Mouse (Mus musculus) embryonic facial prominence, embryonic 10.5 days (tissue): ENCODE measurements around the gene Iqgap1. TPM values are rescaled to one million over a fixed set of nuclear protein-coding genes. Genes with fewer than 3 reads are reported as not detected.

Source experiments
- DNase-seq: peaks from one replicate; pipeline ENCODE4 v3.0.0-alpha.2; 2017; ENCODE audit warnings: low spot score
- H3K27ac ChIP-seq: fragments of 300-500 bp; sonication (generic); replicated peaks from 2 replicates; pipeline ENCODE4 v1.5.1; 2016; ENCODE audit warnings: mild to moderate bottlenecking
- H3K27me3 ChIP-seq: fragments of 300-500 bp; sonication (generic); replicated peaks from 2 replicates; pipeline ENCODE4 v1.6.1; 2016; ENCODE audit warnings: low read depth, mild to moderate bottlenecking; ENCODE audit not compliant: poor library complexity, severe bottlenecking
- H3K36me3 ChIP-seq: fragments of 300-500 bp; sonication (generic); replicated peaks from 2 replicates; pipeline ENCODE4 v1.6.1; 2016; ENCODE audit warnings: mild to moderate bottlenecking, moderate library complexity
- H3K4me1 ChIP-seq: fragments of 300-500 bp; sonication (generic); 2 replicates; pipeline ENCODE4 v1.6.1; 2016
- H3K4me3 ChIP-seq: fragments of 300-500 bp; sonication (generic); 2 replicates; pipeline ENCODE4 v1.5.1; 2016; ENCODE audit warnings: mild to moderate bottlenecking, moderate library complexity
- H3K9me3 ChIP-seq: fragments of 300-500 bp; sonication (generic); 2 replicates; pipeline ENCODE4 v1.6.1; 2016; ENCODE audit warnings: mild to moderate bottlenecking
- WGBS: fragments of 180-500 bp; shearing (Covaris S2); methylation state at CpG from one replicate; pipeline ENCODE4 v1.1.7; 2016; 5-methylcytosine and 5-hydroxymethylcytosine counted together
- polyA plus RNA-seq: library from polyadenylated mRNA; unstranded; fragments of >200 nt; fragmentation: Nextera tagmentation; extraction: Ambion mirVana; gene quantifications from 2 replicates; pipeline ENCODE4 v1.2.1, GENCODE M21; 2016

The Iqgap1 gene
- polyA plus RNA-seq, 1 experiment from 2014 or later, result 29.3 TPM

DNA sequence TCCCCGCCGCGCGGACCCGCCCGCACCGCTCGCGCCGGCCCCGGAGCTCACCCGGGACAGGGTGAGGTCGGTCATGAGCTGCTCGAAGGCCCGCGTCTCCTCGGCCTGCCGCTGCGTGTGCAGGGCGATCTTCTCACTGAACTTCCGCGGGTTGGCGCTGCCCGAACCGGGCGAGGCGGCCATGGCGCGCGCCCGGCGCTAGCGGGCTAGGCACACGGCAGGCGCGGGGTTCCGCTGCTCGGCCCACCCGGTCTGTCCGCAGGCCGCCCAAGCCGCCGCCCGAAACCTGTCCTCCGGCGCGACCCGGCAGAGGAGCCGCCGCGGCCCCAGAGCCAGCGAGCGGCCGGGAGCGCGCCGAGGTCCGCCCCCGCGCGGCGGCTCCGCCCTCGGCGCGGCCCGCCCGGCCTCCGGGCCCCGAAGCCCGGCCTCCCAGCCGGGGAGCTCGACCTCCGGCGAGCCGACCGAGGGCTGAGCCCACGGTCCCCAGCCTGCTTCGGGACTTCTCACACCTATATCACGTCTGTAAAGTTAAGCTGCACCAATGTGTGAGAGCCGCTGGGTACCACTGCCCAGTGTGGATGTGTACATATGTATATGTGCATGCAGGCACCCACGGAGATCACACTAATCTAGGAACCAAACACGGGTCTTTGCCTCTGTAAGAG is 137.1 kb downstream of the Iqgap1 start, which contains the start of gene Crtc3:
Gene Crtc3, minus strand, starts transcription at position 322 of the 665 bp plus-strand sequence.
- WGBS, result under 1% methylated on average over 83 of the region's 83 CpGs
- no peak for DNase-seq
- peak within 1 kb of the TSS; percentile 84 for H3K4me3 ChIP-seq

DNA sequence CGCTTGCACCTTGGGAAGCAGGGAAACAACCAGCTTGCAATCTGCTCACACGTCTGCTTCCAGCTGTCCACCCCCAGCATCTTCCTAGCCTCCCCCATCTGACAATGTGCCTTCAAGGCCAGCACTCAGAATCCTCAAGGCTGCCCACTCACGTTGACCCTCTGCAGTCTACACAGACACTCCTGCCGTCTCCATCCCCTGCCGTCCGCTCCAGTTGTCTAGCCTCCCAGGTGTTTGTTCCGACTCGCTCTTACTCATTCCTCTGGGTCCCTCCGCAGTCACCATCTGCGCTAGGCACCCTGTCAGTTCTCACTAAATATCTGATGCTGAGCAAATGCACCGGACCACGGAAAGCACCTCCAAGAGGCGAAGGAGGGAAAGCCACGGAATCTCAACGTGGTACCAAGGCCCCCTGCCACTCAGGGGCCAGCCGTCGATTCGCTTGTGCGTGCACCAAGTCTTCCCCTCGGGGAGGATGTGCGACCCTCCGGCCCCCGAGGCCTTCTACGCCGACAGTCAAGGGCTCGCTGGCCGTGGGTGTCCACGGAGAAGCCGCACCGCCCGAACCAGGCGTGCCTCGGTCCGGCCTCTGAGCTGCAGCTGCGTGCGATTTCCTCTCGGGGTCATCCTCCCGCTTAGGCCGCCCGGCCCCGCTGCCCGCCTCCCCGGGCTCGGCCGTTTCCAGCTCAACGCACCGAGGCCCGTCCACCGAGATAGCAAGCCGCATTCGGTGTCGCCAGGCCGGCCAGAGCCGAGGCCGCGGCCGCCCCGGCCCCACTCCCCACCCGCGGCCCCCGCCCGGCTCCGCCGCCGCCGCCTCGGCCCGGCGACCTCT is 137.8 kb downstream of the Iqgap1 start:
- 1% methylated on average over 69 of the region's 69 CpGs for WGBS

More for the DNA sequence above, 137.1 kb downstream of the Iqgap1 start, which contains the start of gene Crtc3:
- Histone ChIP-seq H3K27ac (peak within 1 kb of the TSS; percentile 93), H3K9me3 (no peaks in the 10 kb centered on the region), H3K4me1 (peaks cover 18% of the 10 kb centered on the region), H3K36me3 (no peaks in the 10 kb centered on the region), H3K27me3 (peaks cover 4% of the 10 kb centered on the region; the same call in 1 of the 2 replicates)

DNA sequence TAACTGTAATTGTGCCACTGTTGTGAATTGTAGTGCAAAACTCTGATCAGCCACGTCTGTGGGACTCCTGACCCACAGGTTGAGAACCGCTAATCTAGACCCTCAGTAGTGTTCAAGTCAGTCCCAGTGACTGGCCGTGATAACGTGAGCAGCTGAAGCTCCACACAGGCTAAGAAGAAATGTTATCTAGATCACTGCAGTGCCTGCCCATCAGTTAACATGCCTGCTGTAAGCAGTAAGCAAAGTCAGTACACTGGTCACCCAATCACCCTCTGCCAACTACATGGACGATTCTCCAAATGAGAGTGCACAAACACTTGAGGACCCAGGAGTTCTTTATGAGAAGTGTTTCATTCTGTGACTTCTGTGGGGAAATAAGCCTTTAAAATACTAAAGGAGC is 140.1 kb downstream of the Iqgap1 start:
- Histone ChIP-seq H3K4me1 (peaks cover 30% of the 10 kb centered on the region), H3K27me3 (peaks cover 4% of the 10 kb centered on the region; the same call in 1 of the 2 replicates), H3K4me3 (no peak overlapping the region), H3K9me3 (no peaks in the 10 kb centered on the region), H3K27ac (no peak overlapping the region), H3K36me3 (no peaks in the 10 kb centered on the region)
- no peak for DNase-seq
- 89% methylated on average over 5 of the region's 5 CpGs for WGBS

More for the DNA sequence above, 137.8 kb downstream of the Iqgap1 start:
- no peaks in the 10 kb centered on the region for H3K9me3 ChIP-seq
- no peaks in the 10 kb centered on the region for H3K36me3 ChIP-seq
- H3K4me1 ChIP-seq, result peaks cover 18% of the 10 kb centered on the region
- H3K27ac ChIP-seq, result peak overlapping the region; percentile 93
- peak overlapping the region; percentile 84 for H3K4me3 ChIP-seq
- H3K27me3 ChIP-seq, result peaks cover 4% of the 10 kb centered on the region; the same call in 1 of the 2 replicates
- DNase-seq, result peak; percentile 80

DNA sequence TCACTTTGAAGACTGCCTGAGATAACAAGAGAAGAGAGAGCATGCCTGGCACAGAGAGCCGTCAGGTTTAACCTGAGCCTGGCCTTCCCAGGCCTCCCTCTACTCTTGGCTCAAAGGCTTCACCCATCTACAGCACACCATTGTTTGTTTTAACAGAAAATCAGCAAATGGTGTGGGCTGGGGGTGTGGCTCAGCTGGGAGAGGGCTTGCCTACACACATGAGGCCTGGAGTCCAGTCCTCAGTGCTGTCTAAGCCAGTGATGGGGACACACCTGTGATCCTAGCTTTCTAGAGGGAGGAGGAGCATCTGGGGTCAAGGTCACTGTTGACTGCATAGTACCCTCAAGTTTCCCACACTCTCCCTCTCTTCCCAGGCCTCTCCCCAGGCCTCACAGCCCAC is 143.1 kb downstream of the Iqgap1 start:
- H3K36me3 ChIP-seq, result no peaks in the 10 kb centered on the region
- WGBS, result 61% methylated on average over 1 of the region's 1 CpGs
- H3K4me1 ChIP-seq, result peaks cover 30% of the 10 kb centered on the region
- no peaks in the 10 kb centered on the region for H3K9me3 ChIP-seq
- no peaks in the 10 kb centered on the region for H3K27me3 ChIP-seq
- DNase-seq, result no peak
- no peak overlapping the region for H3K4me3 ChIP-seq
- no peak overlapping the region for H3K27ac ChIP-seq

DNA sequence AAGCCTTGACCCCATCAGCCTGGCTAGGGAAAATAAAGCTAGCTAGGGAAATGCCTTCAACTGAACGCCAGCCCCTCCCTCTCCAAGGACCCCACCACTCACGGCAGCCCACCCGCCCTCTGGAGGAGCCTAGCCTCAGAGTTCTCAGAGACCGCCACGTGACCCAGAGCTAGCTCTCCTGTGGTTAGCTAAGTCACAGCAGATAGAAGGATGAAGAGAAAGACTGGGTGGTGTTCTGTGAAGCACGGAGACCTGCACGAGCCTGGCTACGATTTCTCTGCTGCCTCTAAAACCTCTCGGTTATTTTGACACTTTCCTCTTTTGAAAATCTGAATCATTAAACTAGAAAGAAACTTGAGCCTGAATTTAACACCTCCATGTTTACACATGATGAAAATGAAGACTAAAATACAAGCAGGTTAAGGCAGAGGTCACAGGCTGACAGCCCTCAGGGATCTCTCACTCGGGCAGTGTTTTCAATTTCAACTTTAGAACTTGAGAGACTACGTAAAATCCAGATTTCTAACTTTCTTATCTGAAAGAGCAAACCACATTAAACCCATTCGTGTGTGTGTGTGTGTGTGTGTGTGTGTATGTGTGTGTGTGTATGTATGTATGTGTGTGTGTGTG is 145.4 kb downstream of the Iqgap1 start:
- H3K4me3 ChIP-seq, result 0 out of 2 replicates have a peak overlapping the region, but pooled peaks have one; percentile 14
- H3K27ac ChIP-seq, result peak overlapping the region; percentile 54; the same call in 1 of the 2 replicates
- 19% methylated on average over 12 of the region's 12 CpGs for WGBS
- DNase-seq, result peak; percentile 74
- H3K4me1 ChIP-seq, result peaks cover 28% of the 10 kb centered on the region
- H3K27me3 ChIP-seq, result no peaks in the 10 kb centered on the region
- H3K9me3 ChIP-seq, result no peaks in the 10 kb centered on the region
- H3K36me3 ChIP-seq, result peaks cover 6% of the 10 kb centered on the region; the same call in 1 of the 2 replicates

DNA sequence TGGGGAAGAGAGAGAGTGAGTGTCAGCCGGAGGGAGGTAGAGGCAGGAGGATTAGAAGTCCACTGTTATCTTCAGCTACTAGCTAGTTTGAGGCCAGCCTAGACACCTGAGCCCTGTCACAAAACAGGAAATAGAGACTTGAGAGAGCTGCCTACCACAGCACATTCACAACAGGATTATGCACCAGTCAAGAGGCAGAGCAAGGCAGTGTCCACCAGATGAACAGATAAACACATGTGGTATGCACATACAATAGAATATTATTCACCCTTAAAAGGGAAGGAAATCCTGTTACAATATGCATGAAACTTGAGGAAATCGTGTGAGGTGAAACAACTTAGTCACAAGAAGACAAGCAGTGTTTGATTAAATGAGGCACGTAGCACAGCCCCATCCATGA is 153.5 kb downstream of the Iqgap1 start:
- Histone ChIP-seq H3K9me3 (no peaks in the 10 kb centered on the region), H3K36me3 (peaks cover 6% of the 10 kb centered on the region; the same call in 1 of the 2 replicates), H3K4me1 (peaks cover 16% of the 10 kb centered on the region), H3K27me3 (no peaks in the 10 kb centered on the region), H3K4me3 (no peak overlapping the region), H3K27ac (no peak overlapping the region)
- WGBS, result 78% methylated on average over 3 of the region's 3 CpGs
- DNase-seq, result no peak

DNA sequence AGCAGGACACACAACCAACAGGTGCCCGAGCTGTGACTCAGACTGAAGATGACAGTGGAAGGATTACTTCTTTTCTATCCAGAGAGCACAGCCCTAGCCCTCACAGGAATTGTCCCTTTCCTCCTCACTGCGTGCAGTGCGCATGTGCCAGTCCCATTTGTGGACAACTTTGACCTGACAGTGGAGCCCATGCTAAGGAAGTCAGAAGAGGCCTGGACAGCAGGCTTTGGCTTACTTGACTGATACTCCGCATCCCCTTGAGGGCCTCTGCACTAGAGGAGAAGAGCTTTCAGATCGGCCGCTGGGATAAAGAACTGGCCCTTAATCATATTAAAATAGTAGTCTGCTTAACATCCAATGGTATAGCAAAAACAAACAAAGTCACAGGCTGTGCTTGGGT is 154.9 kb downstream of the Iqgap1 start:
- WGBS, result 92% methylated on average over 6 of the region's 6 CpGs
- Histone ChIP-seq H3K36me3 (no peaks in the 10 kb centered on the region), H3K4me3 (no peak overlapping the region), H3K27ac (no peak overlapping the region), H3K9me3 (no peaks in the 10 kb centered on the region), H3K4me1 (peaks cover 27% of the 10 kb centered on the region), H3K27me3 (no peaks in the 10 kb centered on the region)
- no peak for DNase-seq

DNA sequence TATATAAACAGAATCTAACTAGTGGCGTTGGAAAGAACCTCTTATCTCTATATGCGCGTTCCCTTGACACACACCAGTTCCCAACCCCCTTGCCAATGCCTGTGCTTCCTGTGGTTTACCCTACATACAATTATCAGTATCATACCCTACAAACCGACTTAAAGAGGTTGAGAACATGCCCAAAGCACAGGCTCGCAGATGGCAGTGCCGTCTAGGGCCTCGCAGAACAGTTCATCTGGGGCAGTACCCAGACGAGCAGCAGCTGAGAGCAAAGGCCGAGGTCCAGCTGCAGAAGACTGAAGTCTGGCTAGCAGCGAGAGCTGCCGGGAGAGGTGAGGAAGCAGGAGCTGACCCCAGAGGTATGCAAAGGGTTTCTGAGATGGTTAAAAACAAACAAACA is 158.6 kb downstream of the Iqgap1 start:
- H3K27ac ChIP-seq, result peak overlapping the region; percentile 5
- DNase-seq, result peak; percentile 18
- 65% methylated on average over 11 of the region's 11 CpGs for WGBS
- peaks cover 27% of the 10 kb centered on the region for H3K4me1 ChIP-seq
- H3K27me3 ChIP-seq, result no peaks in the 10 kb centered on the region
- no peaks in the 10 kb centered on the region for H3K36me3 ChIP-seq
- H3K4me3 ChIP-seq, result no peak overlapping the region
- H3K9me3 ChIP-seq, result no peaks in the 10 kb centered on the region

DNA sequence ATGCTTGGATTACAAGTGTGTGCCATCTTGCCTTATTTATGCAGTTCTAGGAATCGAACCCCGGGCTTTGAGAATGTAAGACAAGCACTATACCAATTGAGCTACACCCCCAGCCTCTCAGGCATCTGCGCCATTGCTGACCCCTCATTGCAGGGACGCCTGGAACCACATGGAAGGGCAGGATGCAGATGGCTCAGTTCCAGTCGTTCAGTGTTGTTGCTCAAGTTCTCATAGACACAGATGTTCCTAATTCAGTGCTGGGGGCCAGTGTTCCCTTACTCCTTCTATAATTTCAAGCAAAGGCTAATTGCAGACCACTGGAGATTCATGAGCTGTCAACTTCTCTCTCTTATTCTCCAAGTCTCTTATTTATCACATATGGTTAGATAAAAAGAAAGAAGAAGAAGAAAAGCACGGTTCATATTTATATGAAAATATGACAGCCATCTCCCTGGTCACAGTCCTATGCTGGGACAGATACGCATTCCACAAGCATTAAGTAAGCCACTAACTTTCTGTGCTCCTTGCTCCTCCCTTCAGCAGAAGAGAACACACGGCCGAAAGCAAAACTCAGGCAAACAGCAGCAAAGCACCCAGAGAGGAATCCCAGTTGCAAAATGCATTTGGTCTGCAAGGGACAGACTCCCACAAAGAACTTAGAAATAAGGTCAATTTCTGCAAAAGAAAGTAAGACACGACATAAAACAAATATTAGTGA is 159.4 kb downstream of the Iqgap1 start:
- no peak overlapping the region for H3K4me3 ChIP-seq
- H3K9me3 ChIP-seq, result no peaks in the 10 kb centered on the region
- H3K27me3 ChIP-seq, result no peaks in the 10 kb centered on the region
- no peak overlapping the region; the same call in 1 of the 2 replicates for H3K27ac ChIP-seq
- H3K4me1 ChIP-seq, result peaks cover 27% of the 10 kb centered on the region
- WGBS, result 49% methylated on average over 10 of the region's 10 CpGs
- no peaks in the 10 kb centered on the region for H3K36me3 ChIP-seq
- peak; percentile 75 for DNase-seq
